Mouse (Mus musculus): ENCODE data around the gene Akap2.

The Akap2 gene

DNA sequence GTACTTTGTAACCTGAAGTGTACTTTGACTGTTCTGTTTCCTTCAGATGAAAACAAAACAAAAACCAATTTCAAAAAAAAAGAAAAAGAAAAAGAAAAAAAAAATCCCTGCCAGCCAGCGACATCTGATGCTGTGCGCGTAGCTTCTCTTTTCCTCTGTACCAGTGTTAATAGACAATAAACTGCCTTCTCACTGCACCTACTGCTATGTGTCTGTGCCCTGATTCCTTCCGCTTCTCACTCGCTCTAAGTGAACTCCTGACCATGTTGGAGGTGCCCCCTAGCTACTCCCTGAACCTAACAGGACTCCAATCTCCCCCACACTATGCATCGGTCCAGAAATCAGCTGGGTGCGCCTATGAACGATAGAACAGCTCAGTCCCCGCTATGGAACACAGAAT lies at the start of gene Akap2:
TSS of gene Akap2 (plus strand) at position 304 of the 400 bp plus-strand sequence.
- DNase-seq (ENCODE audit: low spot score), result no peak

DNA sequence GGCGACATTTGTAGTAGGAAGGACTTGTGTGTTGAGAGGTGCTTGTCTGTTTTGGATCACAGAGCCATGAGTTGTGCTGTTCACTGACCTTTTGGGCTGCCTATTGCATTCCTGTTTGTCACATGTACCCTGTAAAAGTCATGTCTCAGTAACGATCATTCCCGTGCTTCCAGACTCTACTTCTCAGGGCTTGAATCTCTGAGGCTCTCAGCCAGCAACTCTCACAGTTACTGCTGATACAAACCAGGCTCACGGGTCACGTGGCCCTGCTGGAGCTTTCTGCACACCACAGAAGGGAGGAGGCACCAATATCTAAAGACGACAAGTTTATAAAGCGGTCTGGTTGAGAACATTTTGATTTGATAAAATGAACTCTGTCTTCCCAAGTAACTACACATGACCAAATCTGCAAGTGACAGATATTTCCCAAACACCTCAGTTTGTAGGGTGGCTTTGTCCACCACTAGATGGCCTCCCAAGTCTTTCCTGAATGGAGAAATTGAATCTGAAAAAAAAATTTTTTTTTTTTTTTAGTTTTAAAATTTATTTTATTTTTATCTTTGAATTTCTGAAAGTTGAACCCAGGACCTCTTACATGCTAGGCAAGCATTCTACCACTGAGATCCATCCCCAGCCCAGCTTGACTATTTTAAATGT lies 46.5 kb upstream of the Akap2 start:
- DNase-seq (ENCODE audit: low spot score), result no peak

DNA sequence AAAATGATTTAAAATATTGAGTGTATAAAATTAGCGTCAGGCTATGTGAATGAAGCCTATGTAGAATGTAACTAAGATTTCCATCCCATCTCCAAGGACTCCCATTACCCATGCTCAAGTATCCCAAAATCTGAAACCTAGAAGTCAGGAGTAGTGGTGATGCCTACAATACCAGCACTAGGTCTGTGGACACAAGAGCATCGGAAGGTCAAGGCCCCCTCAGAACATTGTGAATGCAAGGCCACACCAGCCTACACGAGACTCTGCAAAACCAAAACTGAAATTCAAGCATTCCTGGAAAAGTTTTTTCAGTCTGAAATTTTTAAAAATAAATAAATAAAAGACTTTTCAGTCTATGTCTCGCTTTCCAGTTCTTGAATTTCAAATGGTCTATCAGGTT lies 44.9 kb upstream of the Akap2 start:
- no peak for DNase-seq (ENCODE audit: low spot score)

GRCm38 (mm10) chr4:57672996-57673906 lies 44.2 kb upstream of the Akap2 start:
- DNase-seq (ENCODE audit: low spot score), result peak; percentile 66

DNA sequence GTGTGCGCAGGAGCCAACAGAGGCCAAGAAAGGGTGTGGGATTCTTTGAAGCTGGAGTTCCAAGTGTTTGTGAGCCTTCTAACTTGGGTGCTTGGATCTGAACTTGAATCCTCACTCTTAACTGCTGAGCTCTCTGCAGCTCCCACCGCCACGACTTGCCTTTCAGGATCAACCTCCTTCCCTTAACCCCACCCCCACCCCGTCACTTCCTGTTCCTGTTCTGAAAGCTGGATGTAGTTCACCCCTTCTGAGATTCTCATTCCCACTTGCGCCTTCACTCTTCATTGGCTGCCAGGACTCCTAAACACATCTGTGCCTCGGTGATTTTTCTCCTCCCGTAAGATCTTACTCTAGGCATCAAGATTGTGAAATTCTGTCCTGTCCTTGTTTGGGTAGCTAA lies 43.1 kb upstream of the Akap2 start:
- no peak for DNase-seq (ENCODE audit: low spot score)

DNA sequence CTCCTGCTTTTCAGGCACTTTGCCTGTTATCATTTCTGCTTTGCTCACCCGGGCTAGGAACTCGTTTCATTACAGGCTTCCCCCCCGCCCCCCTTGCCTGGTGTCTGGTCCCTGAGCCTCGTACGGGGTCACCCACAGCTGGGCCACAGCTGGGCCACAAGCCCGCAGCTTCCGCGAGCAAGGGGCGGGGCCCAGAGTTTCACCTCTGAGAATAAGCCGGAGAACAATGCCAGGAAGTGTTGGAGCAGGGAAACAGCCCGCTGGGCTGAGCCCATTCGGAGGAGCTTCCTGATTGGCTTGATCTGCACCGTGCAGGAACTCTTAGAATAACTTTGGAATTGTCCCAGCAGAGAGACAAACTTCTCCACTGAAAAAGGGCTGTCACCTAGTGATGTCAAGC lies 42.1 kb upstream of the Akap2 start:
- no peak for DNase-seq (ENCODE audit: low spot score)

- no peak for DNase-seq (ENCODE audit: low spot score)
These were observed 39.5 kb upstream of the Akap2 start for GRCm38 (mm10) chr4:57677916-57678315.

- no peak for DNase-seq (ENCODE audit: low spot score)
These were observed 38.4 kb upstream of the Akap2 start for GRCm38 (mm10) chr4:57678991-57679457.

- DNase-seq (ENCODE audit: low spot score), result no peak
These were observed 37.3 kb upstream of the Akap2 start for GRCm38 (mm10) chr4:57680186-57680585.

DNA sequence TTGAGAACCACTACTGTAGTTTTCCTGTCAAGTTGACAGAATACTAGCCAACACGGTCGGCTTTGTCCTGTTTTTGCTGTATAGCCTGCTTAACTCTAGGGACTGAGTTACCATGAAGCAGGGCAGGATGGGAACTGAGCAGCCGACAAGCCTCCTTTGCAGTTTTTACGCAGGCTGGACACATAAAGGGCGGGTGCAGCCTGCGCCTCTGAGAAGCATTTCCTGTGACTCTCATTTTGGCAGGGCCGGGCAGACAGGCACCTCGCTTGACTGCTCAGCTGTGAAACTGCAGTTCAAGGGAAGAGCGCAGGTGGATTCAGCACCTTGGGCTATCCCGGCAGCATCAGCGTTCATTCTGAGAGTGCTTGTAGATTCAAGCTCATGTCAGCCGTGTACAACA lies 35.9 kb upstream of the Akap2 start:
- peak; percentile 61 for DNase-seq (ENCODE audit: low spot score)

DNA sequence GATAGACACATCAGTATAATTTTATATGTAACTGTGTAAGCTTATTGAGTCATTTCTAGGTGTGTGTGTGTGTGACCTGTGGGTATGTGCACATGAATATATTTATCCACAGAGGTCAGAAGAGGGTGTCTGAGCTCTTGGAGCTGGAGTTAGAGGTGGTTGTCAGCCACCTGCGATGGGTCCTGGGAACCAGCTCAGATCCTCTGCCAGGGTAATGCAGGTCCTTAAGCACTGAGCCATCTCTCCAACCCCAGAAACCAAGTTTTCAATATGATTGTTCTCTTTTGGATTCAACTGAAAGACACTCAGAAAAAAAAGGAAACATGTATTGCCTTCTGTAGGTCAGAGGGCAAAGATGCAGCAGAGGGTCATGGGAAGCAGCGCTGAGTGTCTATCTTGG lies 35.1 kb upstream of the Akap2 start:
- no peak for DNase-seq (ENCODE audit: low spot score)

DNA sequence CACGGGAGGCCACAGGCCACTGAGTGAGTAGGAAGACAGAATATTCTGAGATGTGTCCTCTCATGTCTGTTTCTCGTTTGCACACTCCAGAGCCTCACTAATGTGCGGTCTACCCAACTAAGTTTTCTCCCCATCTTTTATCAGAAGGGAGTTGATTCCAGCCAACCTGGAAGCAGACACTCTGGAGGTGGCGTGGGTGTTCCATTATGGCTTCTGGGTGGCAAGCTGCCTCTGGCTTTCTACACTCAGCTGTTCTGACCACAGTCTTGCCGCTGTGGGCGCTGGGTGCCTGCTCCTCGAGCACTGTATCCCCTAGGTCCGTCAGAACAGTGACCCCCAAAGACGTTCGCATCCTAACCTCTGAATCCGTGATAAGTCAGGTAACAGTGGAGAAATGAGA lies 34.5 kb upstream of the Akap2 start:
- DNase-seq (ENCODE audit: low spot score), result no peak

GRCm38 (mm10) chr4:57684676-57685215 lies 32.7 kb upstream of the Akap2 start:
- DNase-seq (ENCODE audit: low spot score), result no peak

DNA sequence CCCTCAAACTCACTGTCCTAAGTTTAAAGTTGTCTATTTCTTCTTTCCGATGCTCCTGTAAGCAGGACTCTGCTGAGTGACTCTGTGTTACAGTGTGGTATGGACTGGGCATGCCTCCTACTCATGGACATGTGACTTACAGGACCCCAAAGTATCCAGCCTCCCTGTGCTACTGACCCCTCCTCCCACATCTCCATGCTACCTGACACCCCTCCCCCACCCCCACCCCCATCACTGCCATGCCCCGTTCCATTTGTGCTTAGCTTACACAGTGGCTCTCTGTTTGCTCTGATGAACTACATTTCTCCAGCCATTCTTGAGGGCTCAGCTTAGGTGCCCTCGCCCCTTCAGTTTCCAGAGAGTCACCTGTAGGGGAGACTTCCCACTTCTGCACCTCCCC lies 30.7 kb upstream of the Akap2 start:
- DNase-seq (ENCODE audit: low spot score), result no peak

DNA sequence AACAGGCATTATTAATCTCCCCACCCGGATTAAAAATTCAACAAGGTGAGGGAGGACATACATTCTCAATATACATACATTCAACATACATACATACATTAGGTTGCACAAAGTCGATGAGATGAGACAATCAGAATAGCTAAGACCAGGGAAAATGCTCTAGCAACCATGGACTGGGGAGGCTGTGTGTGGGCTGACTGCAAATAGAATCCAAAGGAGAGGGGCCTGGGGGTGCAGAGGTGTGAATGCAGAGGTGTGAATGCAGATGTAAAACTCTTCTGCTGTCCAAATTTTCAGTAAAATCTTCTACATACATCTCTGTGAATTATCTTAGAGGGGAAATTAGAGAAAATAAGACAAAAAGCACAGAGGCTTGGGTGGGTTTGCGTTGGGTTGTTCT lies 29.9 kb upstream of the Akap2 start:
- DNase-seq (ENCODE audit: low spot score), result no peak

GRCm38 (mm10) chr4:57688131-57688530 lies 29.3 kb upstream of the Akap2 start:
- DNase-seq (ENCODE audit: low spot score), result no peak

DNA sequence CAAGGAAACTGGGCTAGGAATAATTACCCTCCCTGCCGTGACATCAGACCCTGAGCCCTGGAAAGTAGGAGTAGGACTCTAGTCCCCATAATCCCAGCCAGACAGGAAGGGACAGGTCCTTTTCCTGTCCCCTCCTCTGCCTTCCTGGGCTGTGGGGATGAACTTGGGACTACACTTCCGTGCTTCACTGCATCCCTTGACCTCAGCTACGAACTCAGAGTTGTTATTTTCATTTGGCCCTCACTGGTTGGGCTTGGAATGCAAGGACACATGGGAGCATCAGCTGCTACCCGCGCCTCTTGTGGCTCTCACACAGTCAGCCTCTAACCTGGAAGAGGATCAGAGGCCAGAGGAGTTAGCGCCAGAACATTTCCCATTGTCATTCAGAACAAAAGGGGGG lies 27.5 kb upstream of the Akap2 start:
- DNase-seq (ENCODE audit: low spot score), result no peak

GRCm38 (mm10) chr4:57690805-57691204 lies 26.7 kb upstream of the Akap2 start:
- no peak for DNase-seq (ENCODE audit: low spot score)

GRCm38 (mm10) chr4:57694356-57695136 lies 22.9 kb upstream of the Akap2 start:
- no peak for DNase-seq (ENCODE audit: low spot score)

GRCm38 (mm10) chr4:57696955-57697354 lies 20.5 kb upstream of the Akap2 start:
- no peak for DNase-seq (ENCODE audit: low spot score)

GRCm38 (mm10) chr4:57697918-57698611 lies 19.4 kb upstream of the Akap2 start:
- no peak for DNase-seq (ENCODE audit: low spot score)

- DNase-seq (ENCODE audit: low spot score), result no peak
These were observed 15.9 kb upstream of the Akap2 start for GRCm38 (mm10) chr4:57701576-57701975.
